Mouse (Mus musculus) liver, embryonic 12.5 days (tissue): ENCODE data around the gene Xpo5. TPM values are rescaled to one million over a fixed set of nuclear protein-coding genes. Genes with fewer than 3 reads are reported as not detected.

Experiments used
- ATAC-seq: fragments of 200-750 bp; cut with Nextera tagmentation; 2 replicates; pipeline ENCODE4 v1.8.0; 2017; ENCODE audit warnings: moderate number of reproducible peaks, mild to moderate bottlenecking, moderate library complexity
- H3K27ac ChIP-seq: fragments of 300-500 bp; sonication (generic); 2 replicates; pipeline ENCODE4 v1.5.1; 2016; ENCODE audit warnings: mild to moderate bottlenecking
- H3K27me3 ChIP-seq: fragments of 300-500 bp; sonication (generic); replicated peaks from 2 replicates; pipeline ENCODE4 v1.6.1; 2016; ENCODE audit warnings: mild to moderate bottlenecking, moderate library complexity
- H3K36me3 ChIP-seq: fragments of 300-500 bp; sonication (generic); 2 replicates; pipeline ENCODE4 v1.6.1; 2016; ENCODE audit warnings: mild to moderate bottlenecking, moderate library complexity
- H3K4me1 ChIP-seq: fragments of 300-500 bp; sonication (generic); 2 replicates; pipeline ENCODE4 v1.6.1; 2016
- H3K4me2 ChIP-seq: fragments of 300-500 bp; sonication (generic); 2 replicates; pipeline ENCODE4 v1.6.1; 2016; ENCODE audit warnings: mild to moderate bottlenecking, moderate library complexity
- H3K4me3 ChIP-seq: fragments of 300-500 bp; sonication (generic); 2 replicates; pipeline ENCODE4 v1.5.1; 2016; ENCODE audit warnings: mild to moderate bottlenecking, moderate library complexity
- H3K9ac ChIP-seq: fragments of 300-500 bp; sonication (generic); 2 replicates; pipeline ENCODE4 v1.6.1; 2016; ENCODE audit warnings: mild to moderate bottlenecking, moderate library complexity
- H3K9me3 ChIP-seq: fragments of 300-500 bp; sonication (generic); replicated peaks from 2 replicates; pipeline ENCODE4 v1.6.1; 2016; ENCODE audit warnings: mild to moderate bottlenecking, moderate library complexity
- WGBS: fragments of 180-500 bp; shearing (Covaris S2); methylation state at CpG from one replicate; pipeline ENCODE4 v1.1.7; 2016; ENCODE audit not compliant: insufficient replicate concordance; 5-methylcytosine and 5-hydroxymethylcytosine counted together
- polyA plus RNA-seq: library from polyadenylated mRNA; unstranded; fragments of >200 nt; fragmentation: Nextera tagmentation; extraction: Ambion mirVana; gene quantifications from 2 replicates; pipeline ENCODE4 v1.2.1, GENCODE M21; 2016

Xpo5 gene
- 33.0 and 34.9 TPM in 2 replicates for polyA plus RNA-seq

DNA sequence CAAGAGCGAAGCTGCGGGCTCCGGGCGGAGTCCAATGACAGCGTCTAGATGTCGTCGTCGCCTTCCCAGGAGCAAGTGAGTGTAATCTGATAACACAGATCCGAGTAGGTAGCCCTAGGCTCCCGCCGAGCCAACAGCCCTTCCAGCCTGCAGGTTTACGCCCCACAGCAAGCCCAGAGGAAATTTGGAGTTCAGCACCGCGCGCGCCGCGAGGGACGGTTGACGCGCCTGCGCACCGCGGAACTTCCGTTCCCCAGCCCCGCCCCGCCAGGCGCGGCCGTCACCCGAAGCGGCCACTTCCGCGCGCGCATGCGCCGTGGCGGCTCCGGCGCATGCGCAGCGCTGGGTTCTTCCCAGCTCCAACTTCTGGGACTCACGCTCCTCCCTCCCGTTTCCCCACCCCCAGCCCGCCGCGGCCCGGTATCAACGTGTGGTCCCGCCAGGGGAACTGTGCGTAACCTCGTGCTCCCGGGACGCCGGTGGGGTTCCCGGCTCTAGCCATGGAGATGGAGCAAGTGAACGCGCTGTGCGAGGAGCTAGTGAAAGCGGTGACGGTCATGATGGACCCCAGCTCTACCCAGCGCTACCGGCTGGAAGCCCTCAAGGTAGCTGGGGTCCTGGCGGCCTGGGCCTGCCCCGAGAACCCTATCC lies at the start of gene Xpo5, which contains the start of gene Polh:
TSS of gene Xpo5 (plus strand) at position 362 of the 651 bp plus-strand sequence.
TSS of gene Polh (minus strand) at position 225 of the 651 bp plus-strand sequence.
- Histone ChIP-seq H3K27me3 (no peaks in the 10 kb centered on the region), H3K9ac (peak within 1 kb of the TSS; percentile 85), H3K4me2 (peak within 1 kb of the TSS; percentile 90), H3K4me3 (peak within 1 kb of the TSS; percentile 91), H3K27ac (peak within 1 kb of the TSS; percentile 98), H3K4me1 (peaks cover 34% of the 10 kb centered on the region), H3K9me3 (no peaks in the 10 kb centered on the region), H3K36me3 (peaks cover 58% of the 10 kb centered on the region)
- WGBS, result under 1% methylated on average over 62 of the region's 66 CpGs
- peak; percentile 97 for ATAC-seq

GRCm38 (mm10) chr17:46152847-46153782 lies 49.5 kb upstream of the Xpo5 start, which contains the start of gene Mad2l1bp:
Gene Mad2l1bp (minus strand): TSS chr17:46153553.
- no peaks in the 10 kb centered on the region for H3K9me3 ChIP-seq
- ATAC-seq, result peak; percentile 84

DNA sequence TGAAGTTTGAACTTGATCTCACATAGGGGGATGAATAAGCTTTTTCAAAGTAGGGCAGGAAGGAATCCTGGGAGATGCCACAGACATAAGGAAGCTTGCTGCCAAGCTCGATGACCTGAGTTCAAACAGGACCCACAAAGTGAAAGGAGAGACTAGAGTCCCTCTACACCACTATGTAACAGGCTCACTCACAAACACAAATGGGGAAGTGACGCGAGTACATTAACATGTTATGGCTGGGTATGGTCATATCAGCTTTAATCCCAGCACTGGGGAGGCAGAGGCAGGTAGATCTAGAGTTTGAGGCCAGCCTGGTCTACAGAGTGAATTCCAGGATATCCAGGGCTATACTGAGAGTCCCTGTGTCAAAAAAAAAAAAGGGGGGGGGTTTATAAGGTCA lies 48.2 kb upstream of the Xpo5 start:
- Histone ChIP-seq H3K4me3 (no peak overlapping the region), H3K36me3 (peaks cover 21% of the 10 kb centered on the region), H3K4me1 (peaks cover 74% of the 10 kb centered on the region), H3K9ac (no peak overlapping the region), H3K4me2 (no peak overlapping the region), H3K27me3 (no peaks in the 10 kb centered on the region), H3K9me3 (no peaks in the 10 kb centered on the region), H3K27ac (peak overlapping the region; percentile 86)
- WGBS, result 73% methylated on average over 3 of the region's 3 CpGs
- no peak for ATAC-seq

More at GRCm38 (mm10) chr17:46152847-46153782, 49.5 kb upstream of the Xpo5 start, which contains the start of gene Mad2l1bp:
- Histone ChIP-seq H3K36me3 (peaks cover 33% of the 10 kb centered on the region), H3K4me2 (peak within 1 kb of the TSS; percentile 88), H3K4me3 (peak within 1 kb of the TSS; percentile 86), H3K4me1 (peaks cover 70% of the 10 kb centered on the region), H3K9ac (peak within 1 kb of the TSS; percentile 87), H3K27me3 (no peaks in the 10 kb centered on the region), H3K27ac (peak within 1 kb of the TSS; percentile 86)
- WGBS, result 4% methylated on average over 33 of the region's 33 CpGs

GRCm38 (mm10) chr17:46156680-46157079 lies 45.9 kb upstream of the Xpo5 start:
- WGBS, result 52% methylated on average over 5 of the region's 5 CpGs
- peaks cover 69% of the 10 kb centered on the region for H3K4me1 ChIP-seq
- H3K27ac ChIP-seq, result peak overlapping the region; percentile 95
- no peaks in the 10 kb centered on the region for H3K9me3 ChIP-seq
- H3K27me3 ChIP-seq, result no peaks in the 10 kb centered on the region
- H3K36me3 ChIP-seq, result peaks cover 10% of the 10 kb centered on the region
- peak overlapping the region; percentile 60 for H3K9ac ChIP-seq
- H3K4me3 ChIP-seq, result peak overlapping the region; percentile 34
- peak overlapping the region; percentile 64 for H3K4me2 ChIP-seq
- peak; percentile 71 for ATAC-seq

DNA sequence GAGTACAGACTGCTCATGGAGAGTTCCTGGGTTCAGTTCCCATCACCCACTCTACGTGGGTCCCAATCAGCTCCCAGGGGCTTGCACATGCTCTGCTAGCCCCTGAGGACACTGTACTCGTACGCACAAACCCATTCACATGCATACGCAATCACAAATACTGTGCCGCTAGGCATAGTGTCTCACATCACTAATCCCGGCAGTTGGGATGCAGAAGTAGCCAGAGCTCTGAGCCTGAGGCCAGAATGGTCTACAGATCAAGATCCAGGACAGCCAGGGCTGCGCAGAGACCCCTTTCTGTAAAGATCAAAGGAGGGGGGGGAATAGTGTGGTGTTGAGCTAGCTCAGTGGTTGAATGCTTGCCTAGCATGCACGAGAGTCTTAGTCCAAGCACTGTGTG lies 45.5 kb upstream of the Xpo5 start:
- H3K27ac ChIP-seq, result peak overlapping the region; percentile 95
- H3K4me1 ChIP-seq, result peaks cover 69% of the 10 kb centered on the region
- H3K9me3 ChIP-seq, result no peaks in the 10 kb centered on the region
- WGBS, result 89% methylated on average over 8 of the region's 8 CpGs
- peak overlapping the region; percentile 60 for H3K9ac ChIP-seq
- peak overlapping the region; percentile 25; the same call in 1 of the 2 replicates for H3K4me3 ChIP-seq
- H3K36me3 ChIP-seq, result peaks cover 10% of the 10 kb centered on the region
- H3K4me2 ChIP-seq, result peak overlapping the region; percentile 64
- ATAC-seq, result no peak
- H3K27me3 ChIP-seq, result no peaks in the 10 kb centered on the region

GRCm38 (mm10) chr17:46159236-46159635 lies 43.3 kb upstream of the Xpo5 start:
- peaks cover 73% of the 10 kb centered on the region for H3K4me1 ChIP-seq
- H3K27ac ChIP-seq, result peak overlapping the region; percentile 98
- H3K36me3 ChIP-seq, result peaks cover 27% of the 10 kb centered on the region
- no peaks in the 10 kb centered on the region for H3K9me3 ChIP-seq
- H3K9ac ChIP-seq, result peak overlapping the region; percentile 87
- ATAC-seq, result peak; percentile 64
- H3K4me3 ChIP-seq, result peak overlapping the region; percentile 81
- no peaks in the 10 kb centered on the region for H3K27me3 ChIP-seq
- peak overlapping the region; percentile 78 for H3K4me2 ChIP-seq
- 18% methylated on average over 2 of the region's 2 CpGs for WGBS

GRCm38 (mm10) chr17:46160090-46160662 lies 42.4 kb upstream of the Xpo5 start:
- Histone ChIP-seq H3K4me3 (peak overlapping the region; percentile 81), H3K4me1 (peaks cover 68% of the 10 kb centered on the region), H3K27me3 (no peaks in the 10 kb centered on the region), H3K9me3 (no peaks in the 10 kb centered on the region), H3K4me2 (peak overlapping the region; percentile 78), H3K9ac (peak overlapping the region; percentile 87), H3K27ac (peak overlapping the region; percentile 98), H3K36me3 (peaks cover 36% of the 10 kb centered on the region)
- under 1% methylated on average over 16 of the region's 16 CpGs for WGBS
- peak; percentile 67 for ATAC-seq

- peak; percentile 80 for ATAC-seq
- peaks cover 62% of the 10 kb centered on the region for H3K4me1 ChIP-seq
- peak within 1 kb of the TSS; percentile 78 for H3K4me2 ChIP-seq
- WGBS, result 0% methylated on average over 23 of the region's 23 CpGs
- H3K9ac ChIP-seq, result peak within 1 kb of the TSS; percentile 92
- H3K27ac ChIP-seq, result peak within 1 kb of the TSS; percentile 98
- peaks cover 41% of the 10 kb centered on the region for H3K36me3 ChIP-seq
- no peaks in the 10 kb centered on the region for H3K9me3 ChIP-seq
- H3K4me3 ChIP-seq, result peak within 1 kb of the TSS; percentile 81
- H3K27me3 ChIP-seq, result no peaks in the 10 kb centered on the region
Observed at GRCm38 (mm10) chr17:46160686-46161085, 41.9 kb upstream of the Xpo5 start, which contains the start of gene Gtpbp2. Gene Gtpbp2 (plus strand): TSS chr17:46161032.

DNA sequence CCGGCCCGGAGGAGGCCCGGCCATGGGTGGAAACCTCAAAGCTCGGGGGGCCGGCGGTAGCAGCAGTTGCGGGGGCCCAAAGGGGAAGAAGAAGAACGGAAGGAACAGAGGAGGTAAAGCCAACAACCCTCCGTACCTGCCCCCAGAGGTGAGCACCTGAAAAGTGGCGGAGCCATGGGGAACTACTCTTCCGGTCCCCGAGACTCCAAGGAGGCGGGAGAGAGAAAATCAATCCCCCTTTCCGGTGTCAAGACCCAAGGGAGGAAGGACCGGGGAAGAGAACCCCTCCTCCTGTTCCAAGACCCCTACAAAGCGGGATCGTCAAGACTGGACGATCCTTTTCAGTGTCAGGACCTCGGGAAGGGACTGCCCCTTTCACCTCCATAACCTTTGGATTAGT lies 41.4 kb upstream of the Xpo5 start:
- 1% methylated on average over 19 of the region's 19 CpGs for WGBS

DNA sequence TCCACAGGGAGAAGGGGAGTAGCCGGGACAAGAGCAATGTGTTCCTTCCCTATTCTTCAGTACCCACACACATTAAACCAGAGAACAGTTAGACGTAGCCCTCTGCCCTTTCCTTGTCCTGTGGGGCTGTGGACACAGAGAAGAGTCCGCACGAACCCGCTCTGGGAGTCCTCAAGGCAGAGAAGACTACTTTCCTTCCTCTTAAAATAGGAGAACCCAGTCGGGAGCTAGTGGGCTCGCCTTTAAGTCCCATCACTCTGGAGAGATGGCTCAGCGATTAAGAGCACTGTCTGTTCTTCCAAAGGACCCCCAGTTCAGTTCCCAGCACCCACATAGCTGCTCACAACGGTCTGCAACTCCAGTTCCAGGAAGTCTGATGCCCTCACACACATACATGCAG lies 40.9 kb upstream of the Xpo5 start:
- Histone ChIP-seq H3K9me3 (no peaks in the 10 kb centered on the region), H3K4me2 (peak overlapping the region; percentile 78), H3K27ac (peak overlapping the region; percentile 98), H3K27me3 (no peaks in the 10 kb centered on the region), H3K36me3 (peaks cover 51% of the 10 kb centered on the region), H3K9ac (peak overlapping the region; percentile 92), H3K4me1 (peaks cover 52% of the 10 kb centered on the region), H3K4me3 (peak overlapping the region; percentile 81)
- ATAC-seq, result no peak
- WGBS, result 46% methylated on average over 9 of the region's 9 CpGs

More for the DNA sequence above, 41.4 kb upstream of the Xpo5 start:
- no peaks in the 10 kb centered on the region for H3K9me3 ChIP-seq
- H3K4me3 ChIP-seq, result peak overlapping the region; percentile 81
- peaks cover 46% of the 10 kb centered on the region for H3K36me3 ChIP-seq
- H3K4me2 ChIP-seq, result peak overlapping the region; percentile 78
- peaks cover 57% of the 10 kb centered on the region for H3K4me1 ChIP-seq
- H3K27me3 ChIP-seq, result no peaks in the 10 kb centered on the region
- H3K9ac ChIP-seq, result peak overlapping the region; percentile 92
- H3K27ac ChIP-seq, result peak overlapping the region; percentile 98
- no peak for ATAC-seq

DNA sequence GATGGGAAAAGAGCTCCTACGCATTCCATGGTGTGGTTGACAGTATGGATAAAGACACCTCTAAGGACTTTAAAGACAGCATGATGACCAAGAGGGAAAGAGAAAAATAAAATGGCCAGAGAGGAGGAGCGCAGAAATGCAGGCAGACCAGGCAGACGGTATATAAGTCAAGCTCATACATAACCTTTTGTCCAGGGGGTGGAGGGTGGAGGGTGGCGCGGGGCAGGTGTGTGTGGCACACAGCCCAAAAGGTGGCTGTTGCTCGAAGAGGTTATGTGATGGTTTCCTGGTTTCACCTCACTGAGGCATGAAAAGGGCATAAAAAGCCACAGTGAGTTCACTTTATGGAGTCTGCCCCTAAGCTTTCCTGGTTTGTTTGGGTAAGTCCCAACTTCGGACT lies 40.0 kb upstream of the Xpo5 start:
- Histone ChIP-seq H3K4me1 (peaks cover 46% of the 10 kb centered on the region), H3K27me3 (no peaks in the 10 kb centered on the region), H3K9ac (peak overlapping the region; percentile 92; the same call in 1 of the 2 replicates), H3K4me2 (peak overlapping the region; percentile 78), H3K36me3 (peaks cover 60% of the 10 kb centered on the region), H3K9me3 (no peaks in the 10 kb centered on the region), H3K4me3 (peak overlapping the region; percentile 81), H3K27ac (peak overlapping the region; percentile 98)
- no peak for ATAC-seq
- 82% methylated on average over 7 of the region's 7 CpGs for WGBS
